Mouse (Mus musculus): ENCODE measurements around the gene Dnah2. TPM values are rescaled to one million over a fixed set of nuclear protein-coding genes. Genes with fewer than 3 reads are reported as not detected.
A peak's percentile ranks its signal among the peaks of the same experiment; 100 is the strongest.

Gene Dnah2
- polyA plus RNA-seq, 1 experiment from 2014 or later, result 1.5 TPM

GRCm38 (mm10) chr11:69584937-69585336 is 36.0 kb upstream of the Dnah2 start:
- H3K36me3 ChIP-seq (ENCODE audit: control insufficient read depth, insufficient read depth, low read length), result peaks cover 46% of the 10 kb centered on the region
- no peak overlapping the region for H3K4me2 ChIP-seq (replicated peaks; ENCODE audit: low read depth, low read length)
- no peak overlapping the region for H3K9ac ChIP-seq (ENCODE audit: low read depth, low read length)
- 97% methylated on average over 13 of the region's 13 CpGs for WGBS
- no peaks in the 10 kb centered on the region for H3K9me3 ChIP-seq (ENCODE audit: control insufficient read depth, low read length)
- peaks cover 11% of the 10 kb centered on the region for H3K4me1 ChIP-seq (ENCODE audit: control insufficient read depth, insufficient read depth, low read length)
- H3K27me3 ChIP-seq (ENCODE audit: control insufficient read depth, insufficient read depth, low read length), result no peaks in the 10 kb centered on the region
- H3K27ac ChIP-seq (ENCODE audit: low read depth, low read length), result no peak overlapping the region
- H3K4me3 ChIP-seq (ENCODE audit: low read length), result no peak overlapping the region
- ATAC-seq (ENCODE audit: low FRiP score, low TSS enrichment), result no peak

- no peak overlapping the region for H3K9ac ChIP-seq (ENCODE audit: low read depth, low read length)
- H3K4me3 ChIP-seq (ENCODE audit: low read length), result no peak overlapping the region
- no peak for ATAC-seq (ENCODE audit: low FRiP score, low TSS enrichment)
- no peaks in the 10 kb centered on the region for H3K27me3 ChIP-seq (ENCODE audit: control insufficient read depth, insufficient read depth, low read length)
- WGBS, result 81% methylated on average over 7 of the region's 7 CpGs
- H3K36me3 ChIP-seq (ENCODE audit: control insufficient read depth, insufficient read depth, low read length), result peaks cover 36% of the 10 kb centered on the region
- H3K4me2 ChIP-seq (replicated peaks; ENCODE audit: low read depth, low read length), result no peak overlapping the region
- H3K4me1 ChIP-seq (ENCODE audit: control insufficient read depth, insufficient read depth, low read length), result peaks cover 11% of the 10 kb centered on the region
- no peak overlapping the region for H3K27ac ChIP-seq (ENCODE audit: low read depth, low read length)
- H3K9me3 ChIP-seq (ENCODE audit: control insufficient read depth, low read length), result no peaks in the 10 kb centered on the region
These were observed 35.1 kb upstream of the Dnah2 start for GRCm38 (mm10) chr11:69584008-69584407.

GRCm38 (mm10) chr11:69582230-69582805 is 33.4 kb upstream of the Dnah2 start:
- 63% methylated on average over 9 of the region's 9 CpGs for WGBS
- peaks cover 23% of the 10 kb centered on the region for H3K4me1 ChIP-seq (ENCODE audit: control insufficient read depth, insufficient read depth, low read length)
- H3K27me3 ChIP-seq (ENCODE audit: control insufficient read depth, insufficient read depth, low read length), result no peaks in the 10 kb centered on the region
- H3K36me3 ChIP-seq (ENCODE audit: control insufficient read depth, insufficient read depth, low read length), result peaks cover 21% of the 10 kb centered on the region
- peak overlapping the region; percentile 83 for H3K4me3 ChIP-seq (ENCODE audit: low read length)
- no peak overlapping the region for H3K27ac ChIP-seq (ENCODE audit: low read depth, low read length)
- no peaks in the 10 kb centered on the region for H3K9me3 ChIP-seq (ENCODE audit: control insufficient read depth, low read length)
- ATAC-seq (ENCODE audit: low FRiP score, low TSS enrichment), result no peak
- H3K9ac ChIP-seq (ENCODE audit: low read depth, low read length), result peak overlapping the region; percentile 78; the same call in 1 of the 2 replicates
- peak overlapping the region; percentile 93 for H3K4me2 ChIP-seq (replicated peaks; ENCODE audit: low read depth, low read length)

GRCm38 (mm10) chr11:69581814-69582213 is 32.9 kb upstream of the Dnah2 start:
- WGBS, result 1% methylated on average over 8 of the region's 8 CpGs
- H3K36me3 ChIP-seq (ENCODE audit: control insufficient read depth, insufficient read depth, low read length), result peaks cover 19% of the 10 kb centered on the region; the same call in 1 of the 2 replicates
- H3K9ac ChIP-seq (ENCODE audit: low read depth, low read length), result peak overlapping the region; percentile 78
- no peaks in the 10 kb centered on the region for H3K27me3 ChIP-seq (ENCODE audit: control insufficient read depth, insufficient read depth, low read length)
- H3K9me3 ChIP-seq (ENCODE audit: control insufficient read depth, low read length), result no peaks in the 10 kb centered on the region
- ATAC-seq (ENCODE audit: low FRiP score, low TSS enrichment), result no peak
- peak overlapping the region; percentile 97 for H3K27ac ChIP-seq (ENCODE audit: low read depth, low read length)
- peaks cover 28% of the 10 kb centered on the region for H3K4me1 ChIP-seq (ENCODE audit: control insufficient read depth, insufficient read depth, low read length)
- H3K4me2 ChIP-seq (replicated peaks; ENCODE audit: low read depth, low read length), result peak overlapping the region; percentile 93
- peak overlapping the region; percentile 83 for H3K4me3 ChIP-seq (ENCODE audit: low read length)

- Histone ChIP-seq H3K4me1 (ENCODE audit: control insufficient read depth, insufficient read depth, low read length) (peaks cover 29% of the 10 kb centered on the region), H3K9me3 (ENCODE audit: control insufficient read depth, low read length) (no peaks in the 10 kb centered on the region), H3K4me3 (ENCODE audit: low read length) (peak overlapping the region; percentile 83), H3K27ac (ENCODE audit: low read depth, low read length) (peak overlapping the region; percentile 97), H3K27me3 (ENCODE audit: control insufficient read depth, insufficient read depth, low read length) (no peaks in the 10 kb centered on the region), H3K36me3 (ENCODE audit: control insufficient read depth, insufficient read depth, low read length) (peaks cover 18% of the 10 kb centered on the region; the same call in 1 of the 2 replicates), H3K4me2 (replicated peaks; ENCODE audit: low read depth, low read length) (peak overlapping the region; percentile 93), H3K9ac (ENCODE audit: low read depth, low read length) (peak overlapping the region; percentile 78)
- WGBS, result 0% methylated on average over 36 of the region's 36 CpGs
- peak; percentile 77 for ATAC-seq (ENCODE audit: low FRiP score, low TSS enrichment)
These were observed 32.3 kb upstream of the Dnah2 start for GRCm38 (mm10) chr11:69581147-69581688.

- Histone ChIP-seq H3K9ac (ENCODE audit: low read depth, low read length) (peak overlapping the region; percentile 78), H3K27me3 (ENCODE audit: control insufficient read depth, insufficient read depth, low read length) (no peaks in the 10 kb centered on the region), H3K4me1 (ENCODE audit: control insufficient read depth, insufficient read depth, low read length) (peaks cover 29% of the 10 kb centered on the region), H3K36me3 (ENCODE audit: control insufficient read depth, insufficient read depth, low read length) (peaks cover 21% of the 10 kb centered on the region; the same call in 1 of the 2 replicates), H3K4me2 (replicated peaks; ENCODE audit: low read depth, low read length) (peak overlapping the region; percentile 93), H3K9me3 (ENCODE audit: control insufficient read depth, low read length) (no peaks in the 10 kb centered on the region), H3K27ac (ENCODE audit: low read depth, low read length) (peak overlapping the region; percentile 97), H3K4me3 (ENCODE audit: low read length) (peak overlapping the region; percentile 83)
- ATAC-seq (ENCODE audit: low FRiP score, low TSS enrichment), result peak; percentile 16
- WGBS, result 0% methylated on average over 25 of the region's 25 CpGs
These were observed 31.7 kb upstream of the Dnah2 start for GRCm38 (mm10) chr11:69580572-69581146.

GRCm38 (mm10) chr11:69580091-69580514 is 31.2 kb upstream of the Dnah2 start, which contains the start of the genes Wrap53 and Trp53:
TSS of gene Wrap53 (minus strand) at chr11:69580255.
TSS of gene Trp53 (plus strand) at chr11:69580359.
- WGBS, result under 1% methylated on average over 13 of the region's 13 CpGs
- Histone ChIP-seq H3K4me2 (replicated peaks; ENCODE audit: low read depth, low read length) (peak within 1 kb of the TSS; percentile 93), H3K9ac (ENCODE audit: low read depth, low read length) (peak within 1 kb of the TSS; percentile 90), H3K27ac (ENCODE audit: low read depth, low read length) (peak within 1 kb of the TSS; percentile 97), H3K27me3 (ENCODE audit: control insufficient read depth, insufficient read depth, low read length) (no peaks in the 10 kb centered on the region), H3K36me3 (ENCODE audit: control insufficient read depth, insufficient read depth, low read length) (peaks cover 21% of the 10 kb centered on the region; the same call in 1 of the 2 replicates), H3K4me3 (ENCODE audit: low read length) (peak within 1 kb of the TSS; percentile 83), H3K4me1 (ENCODE audit: control insufficient read depth, insufficient read depth, low read length) (peaks cover 29% of the 10 kb centered on the region), H3K9me3 (ENCODE audit: control insufficient read depth, low read length) (no peaks in the 10 kb centered on the region)
- peak; percentile 65 for ATAC-seq (ENCODE audit: low FRiP score, low TSS enrichment)

- 2% methylated on average over 39 of the region's 39 CpGs for WGBS
- ATAC-seq (ENCODE audit: low FRiP score, low TSS enrichment), result peak; percentile 90
These were observed 30.5 kb upstream of the Dnah2 start for GRCm38 (mm10) chr11:69579128-69580017.

More at GRCm38 (mm10) chr11:69579128-69580017, 30.5 kb upstream of the Dnah2 start:
- peak overlapping the region; percentile 90 for H3K9ac ChIP-seq (ENCODE audit: low read depth, low read length)
- peak overlapping the region; percentile 97 for H3K27ac ChIP-seq (ENCODE audit: low read depth, low read length)
- peaks cover 29% of the 10 kb centered on the region for H3K4me1 ChIP-seq (ENCODE audit: control insufficient read depth, insufficient read depth, low read length)
- H3K9me3 ChIP-seq (ENCODE audit: control insufficient read depth, low read length), result no peaks in the 10 kb centered on the region
- peak overlapping the region; percentile 93 for H3K4me2 ChIP-seq (replicated peaks; ENCODE audit: low read depth, low read length)
- peaks cover 15% of the 10 kb centered on the region; the same call in 1 of the 2 replicates for H3K36me3 ChIP-seq (ENCODE audit: control insufficient read depth, insufficient read depth, low read length)
- peak overlapping the region; percentile 83 for H3K4me3 ChIP-seq (ENCODE audit: low read length)
- no peaks in the 10 kb centered on the region for H3K27me3 ChIP-seq (ENCODE audit: control insufficient read depth, insufficient read depth, low read length)

Measured in kidney, embryonic 14.5 days (tissue).